Mouse (Mus musculus) right cerebral cortex, adult 2 months (tissue): ENCODE results near the gene Gm44973.

Experiments used
- DNase-seq, 2 experiments: peaks; one replicate each; pipeline ENCODE4 v3.0.0; 2021 to 2022; ENCODE audit warnings: low spot score in 2 of 2

The Gm44973 gene

DNA sequence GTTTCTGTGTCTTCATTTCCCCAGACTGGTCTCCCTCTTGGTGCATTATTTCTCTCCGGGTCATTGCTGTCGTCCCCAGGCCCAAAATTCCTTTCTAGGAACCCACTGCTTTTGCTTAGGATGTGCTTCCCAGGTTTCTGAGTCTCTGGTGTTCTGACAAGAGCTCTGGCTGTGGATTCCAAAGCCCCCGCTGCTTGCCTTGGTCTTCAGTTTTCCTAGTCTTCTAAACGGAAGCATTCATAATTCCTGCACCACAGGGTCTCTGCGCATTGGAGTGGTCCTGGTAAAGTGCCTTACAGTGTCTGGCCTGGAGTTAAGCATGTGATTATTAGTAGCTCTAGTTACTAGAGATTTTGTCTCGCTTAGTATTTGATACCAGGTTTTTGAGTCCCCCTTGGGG lies 65.5 kb downstream of the Gm44973 start:
- DNase-seq: no peak

DNA sequence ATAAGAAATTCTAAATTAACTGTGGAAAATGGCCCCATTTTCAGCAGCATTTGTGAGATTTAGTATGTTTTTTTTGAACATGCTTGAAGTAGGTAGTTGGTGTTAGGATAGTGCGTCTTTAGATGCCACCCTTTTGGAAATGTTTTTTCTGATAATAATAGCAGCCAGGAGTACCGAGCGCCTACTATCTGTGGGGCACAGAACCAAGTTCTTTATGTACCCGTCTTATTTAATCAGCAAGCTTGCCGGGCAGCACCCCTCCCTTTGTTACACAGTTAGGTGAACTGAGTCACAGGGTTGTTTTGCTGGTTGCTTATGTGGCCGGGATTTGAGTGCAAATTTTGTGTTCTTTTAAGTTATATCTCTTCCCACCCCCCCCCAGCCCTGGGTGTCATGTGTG lies 65.9 kb downstream of the Gm44973 start:
- no peak for DNase-seq

DNA sequence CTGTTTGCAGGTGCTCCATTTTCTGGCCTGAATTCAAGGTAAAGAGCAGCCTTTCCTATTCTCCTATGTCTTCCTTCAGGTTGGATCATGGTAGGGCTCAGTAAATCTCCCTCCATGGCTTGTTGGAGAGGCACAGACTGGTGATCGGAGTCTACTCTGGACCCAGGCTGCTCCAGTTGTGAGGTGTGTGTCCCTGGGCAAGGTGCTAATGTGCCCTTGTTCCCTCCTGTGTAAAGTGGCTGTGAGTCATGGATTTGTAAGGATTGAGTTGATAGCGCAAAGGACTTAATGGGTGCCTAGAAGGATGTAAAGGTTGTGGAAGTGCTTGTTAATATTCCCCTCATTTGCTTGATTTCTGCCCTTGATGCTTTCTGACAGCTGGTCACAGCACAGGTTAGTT lies 66.6 kb downstream of the Gm44973 start:
- no peak for DNase-seq
